Mouse (Mus musculus) layer of hippocampus, adult 8-10 months (tissue): ENCODE measurements at regions not wholly inside any gene's neighbourhood (a gene's known extent, or its start where the extent isn't known, plus 50 kb on each side); places are given as distances from the start of the nearest gene placed in this dataset.

Source experiments
- DNase-seq, 2 experiments: peaks; one replicate each; pipeline ENCODE4 v3.0.0; 2022; ENCODE audit warnings: low spot score in 2 of 2

- no peak for DNase-seq
Measured at GRCm38 (mm10) chr13:51899319-51900042, 53.0 kb downstream of the Gadd45g start.

GRCm38 (mm10) chr13:51900043-51900440, 53.6 kb downstream of the Gadd45g start:
- no peak for DNase-seq

GRCm38 (mm10) chr13:51902482-51903285, 56.2 kb downstream of the Gadd45g start:
- DNase-seq, result peak; percentile 24 to 60

- DNase-seq, result no peak
Measured at GRCm38 (mm10) chr13:51903324-51903939, 57.0 kb downstream of the Gadd45g start.

GRCm38 (mm10) chr13:51905270-51905669, 58.8 kb downstream of the Gadd45g start:
- no peak for DNase-seq

- DNase-seq, result no peak
Measured at GRCm38 (mm10) chr13:51906103-51906502, 59.6 kb downstream of the Gadd45g start.

- DNase-seq, result no peak
Measured at GRCm38 (mm10) chr13:51908514-51908913, 62.0 kb downstream of the Gadd45g start.

- no peak for DNase-seq
Measured at GRCm38 (mm10) chr13:51911296-51911998, 65.0 kb downstream of the Gadd45g start.

- DNase-seq, result no peak
Measured at GRCm38 (mm10) chr13:51912477-51912876, 66.0 kb downstream of the Gadd45g start.

GRCm38 (mm10) chr13:51912994-51913393, 66.5 kb downstream of the Gadd45g start:
- DNase-seq, result no peak

- no peak for DNase-seq
Measured at GRCm38 (mm10) chr13:51916666-51917240, 70.3 kb downstream of the Gadd45g start.

- no peak for DNase-seq
Measured at GRCm38 (mm10) chr13:51917658-51918057, 71.2 kb downstream of the Gadd45g start.

GRCm38 (mm10) chr13:51918108-51918507, 71.6 kb downstream of the Gadd45g start:
- no peak for DNase-seq

- DNase-seq, result no peak
Measured at GRCm38 (mm10) chr13:51918781-51919170, 72.3 kb downstream of the Gadd45g start.

- DNase-seq, result no peak
Measured at GRCm38 (mm10) chr13:51919171-51919793, 72.8 kb downstream of the Gadd45g start.

GRCm38 (mm10) chr13:51919937-51920336, 73.5 kb downstream of the Gadd45g start:
- no peak for DNase-seq

GRCm38 (mm10) chr13:51920511-51921351, 74.3 kb downstream of the Gadd45g start:
- DNase-seq, result peak in 1 of 2 experiments; percentile 15

GRCm38 (mm10) chr13:51921550-51921949, 75.1 kb downstream of the Gadd45g start:
- no peak for DNase-seq

- no peak for DNase-seq
Measured at GRCm38 (mm10) chr13:51926764-51927163, 80.3 kb downstream of the Gadd45g start.

GRCm38 (mm10) chr13:51929730-51930129, 83.3 kb downstream of the Gadd45g start:
- DNase-seq, result no peak
